Mouse (Mus musculus): ENCODE results near the gene Ms4a18. TPM values are rescaled to one million over a fixed set of nuclear protein-coding genes. Genes with fewer than 3 reads are reported as not detected.
A peak's percentile ranks its signal among the peaks of the same experiment; 100 is the strongest.

The Ms4a18 gene
- polyA plus RNA-seq, 2 experiments: 0.05 TPM; not detected in 1

- no peak overlapping the region for H3K4me2 ChIP-seq (replicated peaks; ENCODE audit: low read depth, low read length, severe bottlenecking)
- H3K9me3 ChIP-seq (ENCODE audit: control insufficient read depth, low read length): no peaks in the 10 kb centered on the region
- H3K27me3 ChIP-seq (ENCODE audit: control insufficient read depth, insufficient read depth, low read length): no peaks in the 10 kb centered on the region
- 41% methylated on average over 4 of the region's 4 CpGs for WGBS
- ATAC-seq (ENCODE audit: low FRiP score, low read depth) (no peak), DNase-seq (ENCODE audit: low spot score) (peak; percentile 31)
- no peaks in the 10 kb centered on the region for H3K4me1 ChIP-seq (ENCODE audit: control insufficient read depth, insufficient read depth, low read length)
- no peak overlapping the region for H3K27ac ChIP-seq (replicated peaks; ENCODE audit: low read depth, low read length)
- no peak for TF ChIP-seq POLR2A (IDR thresholded peaks at IDR 0.05; ENCODE audit: borderline replicate concordance, extremely low read depth, insufficient read depth, insufficient read length)
- H3K9ac ChIP-seq (ENCODE audit: low read depth, low read length, severe bottlenecking): no peak overlapping the region
- H3K36me3 ChIP-seq (ENCODE audit: control insufficient read depth, insufficient read depth, low read length): no peaks in the 10 kb centered on the region
- H3K4me3 ChIP-seq (replicated peaks; ENCODE audit: low read length): no peak overlapping the region
Measured at GRCm38 (mm10) chr19:10976318-10976717, 41.5 kb downstream of the Ms4a18 start.

GRCm38 (mm10) chr19:10975187-10975586 lies 42.6 kb downstream of the Ms4a18 start:
- no peak for TF ChIP-seq POLR2A (IDR thresholded peaks at IDR 0.05; ENCODE audit: borderline replicate concordance, extremely low read depth, insufficient read depth, insufficient read length)
- no peaks in the 10 kb centered on the region for H3K27me3 ChIP-seq (ENCODE audit: control insufficient read depth, insufficient read depth, low read length)
- WGBS: 72% methylated on average over 2 of the region's 2 CpGs
- no peaks in the 10 kb centered on the region for H3K36me3 ChIP-seq (ENCODE audit: control insufficient read depth, insufficient read depth, low read length)
- no peaks in the 10 kb centered on the region for H3K4me1 ChIP-seq (ENCODE audit: control insufficient read depth, insufficient read depth, low read length)
- DNase-seq (ENCODE audit: low spot score) (no peak), ATAC-seq (ENCODE audit: low FRiP score, low read depth) (no peak)
- no peak overlapping the region for H3K4me2 ChIP-seq (replicated peaks; ENCODE audit: low read depth, low read length, severe bottlenecking)
- H3K9ac ChIP-seq (ENCODE audit: low read depth, low read length, severe bottlenecking): no peak overlapping the region
- no peak overlapping the region for H3K4me3 ChIP-seq (replicated peaks; ENCODE audit: low read length)
- no peak overlapping the region for H3K27ac ChIP-seq (replicated peaks; ENCODE audit: low read depth, low read length)
- H3K9me3 ChIP-seq (ENCODE audit: control insufficient read depth, low read length): no peaks in the 10 kb centered on the region

GRCm38 (mm10) chr19:10974238-10974865 lies 43.5 kb downstream of the Ms4a18 start, which contains the start of gene Ms4a10:
TSS of gene Ms4a10 (minus strand) at chr19:10974670.
- Histone ChIP-seq H3K9me3 (ENCODE audit: control insufficient read depth, low read length) (no peaks in the 10 kb centered on the region), H3K36me3 (ENCODE audit: control insufficient read depth, insufficient read depth, low read length) (no peaks in the 10 kb centered on the region), H3K27ac (replicated peaks; ENCODE audit: low read depth, low read length) (no peak within 1 kb of the TSS), H3K4me1 (ENCODE audit: control insufficient read depth, insufficient read depth, low read length) (no peaks in the 10 kb centered on the region), H3K4me3 (replicated peaks; ENCODE audit: low read length) (no peak within 1 kb of the TSS), H3K9ac (ENCODE audit: low read depth, low read length, severe bottlenecking) (no peak within 1 kb of the TSS), H3K4me2 (replicated peaks; ENCODE audit: low read depth, low read length, severe bottlenecking) (no peak within 1 kb of the TSS), H3K27me3 (ENCODE audit: control insufficient read depth, insufficient read depth, low read length) (no peaks in the 10 kb centered on the region)
- DNase-seq (ENCODE audit: low spot score): peak; percentile 45
- WGBS: 38% methylated on average over 4 of the region's 4 CpGs
- peak; percentile 77 for ATAC-seq (ENCODE audit: low FRiP score, low read depth)
- TF ChIP-seq POLR2A (IDR thresholded peaks at IDR 0.05; ENCODE audit: borderline replicate concordance, extremely low read depth, insufficient read depth, insufficient read length): no peak

GRCm38 (mm10) chr19:10973187-10973586 lies 44.6 kb downstream of the Ms4a18 start:
- Histone ChIP-seq H3K9me3 (ENCODE audit: control insufficient read depth, low read length) (no peaks in the 10 kb centered on the region), H3K36me3 (ENCODE audit: control insufficient read depth, insufficient read depth, low read length) (no peaks in the 10 kb centered on the region), H3K4me3 (replicated peaks; ENCODE audit: low read length) (no peak overlapping the region), H3K27ac (replicated peaks; ENCODE audit: low read depth, low read length) (no peak overlapping the region), H3K27me3 (ENCODE audit: control insufficient read depth, insufficient read depth, low read length) (no peaks in the 10 kb centered on the region), H3K4me2 (replicated peaks; ENCODE audit: low read depth, low read length, severe bottlenecking) (no peak overlapping the region), H3K4me1 (ENCODE audit: control insufficient read depth, insufficient read depth, low read length) (no peaks in the 10 kb centered on the region), H3K9ac (ENCODE audit: low read depth, low read length, severe bottlenecking) (no peak overlapping the region)
- WGBS: 33% methylated on average over 2 of the region's 2 CpGs
- TF ChIP-seq POLR2A (IDR thresholded peaks at IDR 0.05; ENCODE audit: borderline replicate concordance, extremely low read depth, insufficient read depth, insufficient read length): no peak
- ATAC-seq (ENCODE audit: low FRiP score, low read depth) (no peak), DNase-seq (ENCODE audit: low spot score) (no peak)

GRCm38 (mm10) chr19:10972660-10973059 lies 45.2 kb downstream of the Ms4a18 start:
- no peak overlapping the region for H3K9ac ChIP-seq (ENCODE audit: low read depth, low read length, severe bottlenecking)
- no peak for TF ChIP-seq POLR2A (IDR thresholded peaks at IDR 0.05; ENCODE audit: borderline replicate concordance, extremely low read depth, insufficient read depth, insufficient read length)
- H3K4me3 ChIP-seq (replicated peaks; ENCODE audit: low read length): no peak overlapping the region
- 56% methylated on average over 3 of the region's 3 CpGs for WGBS
- ATAC-seq (ENCODE audit: low FRiP score, low read depth): no peak
- no peak overlapping the region for H3K27ac ChIP-seq (replicated peaks; ENCODE audit: low read depth, low read length)
- no peak overlapping the region for H3K4me2 ChIP-seq (replicated peaks; ENCODE audit: low read depth, low read length, severe bottlenecking)
- no peaks in the 10 kb centered on the region for H3K27me3 ChIP-seq (ENCODE audit: control insufficient read depth, insufficient read depth, low read length)
- H3K4me1 ChIP-seq (ENCODE audit: control insufficient read depth, insufficient read depth, low read length): no peaks in the 10 kb centered on the region
- no peak for DNase-seq (ENCODE audit: low spot score)
- H3K9me3 ChIP-seq (ENCODE audit: control insufficient read depth, low read length): no peaks in the 10 kb centered on the region
- no peaks in the 10 kb centered on the region for H3K36me3 ChIP-seq (ENCODE audit: control insufficient read depth, insufficient read depth, low read length)
